Mouse (Mus musculus) limb, embryonic 11.5 days (tissue): ENCODE data around the gene BC017158. TPM values are rescaled to one million over a fixed set of nuclear protein-coding genes. Genes with fewer than 3 reads are reported as not detected.

Source experiments
- ATAC-seq: fragments of 200-750 bp; cut with Nextera tagmentation; 2 replicates; pipeline ENCODE4 v1.8.0; 2017; ENCODE audit warnings: low read depth; ENCODE audit not compliant: insufficient number of reproducible peaks, low FRiP score, low TSS enrichment
- DNase-seq: peaks from one replicate; pipeline ENCODE4 v3.0.0-alpha.2; 2015; ENCODE audit warnings: low spot score
- H3K27ac ChIP-seq: fragments of 300-500 bp; sonication (generic); replicated peaks from 2 replicates; pipeline ENCODE4 v1.5.1; 2014; ENCODE audit warnings: low read depth, mild to moderate bottlenecking, low read length
- H3K27me3 ChIP-seq: fragments of 300-500 bp; sonication (generic); 2 replicates; pipeline ENCODE4 v1.6.1; 2014; ENCODE audit warnings: mild to moderate bottlenecking, low read length, mixed read lengths; ENCODE audit not compliant: control insufficient read depth, insufficient read depth
- H3K36me3 ChIP-seq: fragments of 300-500 bp; sonication (generic); 2 replicates; pipeline ENCODE4 v1.6.1; 2014; ENCODE audit warnings: mild to moderate bottlenecking, low read length, moderate library complexity, mixed read lengths; ENCODE audit not compliant: control insufficient read depth, insufficient read depth
- H3K4me1 ChIP-seq: fragments of 300-500 bp; sonication (generic); 2 replicates; pipeline ENCODE4 v1.6.1; 2014; ENCODE audit warnings: low read length, mixed read lengths; ENCODE audit not compliant: control insufficient read depth, insufficient read depth
- H3K4me2 ChIP-seq: fragments of 300-500 bp; sonication (generic); 2 replicates; pipeline ENCODE4 v1.6.1; 2014; ENCODE audit warnings: low read depth, mild to moderate bottlenecking, moderate library complexity; ENCODE audit not compliant: severe bottlenecking
- H3K4me3 ChIP-seq: fragments of 300-500 bp; sonication (generic); 2 replicates; pipeline ENCODE4 v1.5.1; 2014; ENCODE audit warnings: low read depth, low read length
- H3K9ac ChIP-seq: fragments of 300-500 bp; sonication (generic); 2 replicates; pipeline ENCODE4 v1.6.1; 2014; ENCODE audit warnings: mild to moderate bottlenecking, low read length
- H3K9me3 ChIP-seq: fragments of 300-500 bp; sonication (generic); 2 replicates; pipeline ENCODE4 v1.6.1; 2016; ENCODE audit warnings: low read length; ENCODE audit not compliant: control insufficient read depth
- WGBS: fragments of 180-500 bp; shearing (Covaris S2); extraction: QIAGEN DNeasy Blood & Tissue Kit; methylation state at CpG from one replicate; pipeline ENCODE4 v1.1.7; 2014; 5-methylcytosine and 5-hydroxymethylcytosine counted together
- polyA plus RNA-seq: library from polyadenylated mRNA; unstranded; fragments of >200 nt; fragmentation: Nextera tagmentation; extraction: Ambion mirVana; gene quantifications from 2 replicates; pipeline ENCODE4 v1.2.1, GENCODE M21; 2014

The BC017158 gene
- polyA plus RNA-seq, 1 experiment from 2014 or later = 25.4 TPM

DNA sequence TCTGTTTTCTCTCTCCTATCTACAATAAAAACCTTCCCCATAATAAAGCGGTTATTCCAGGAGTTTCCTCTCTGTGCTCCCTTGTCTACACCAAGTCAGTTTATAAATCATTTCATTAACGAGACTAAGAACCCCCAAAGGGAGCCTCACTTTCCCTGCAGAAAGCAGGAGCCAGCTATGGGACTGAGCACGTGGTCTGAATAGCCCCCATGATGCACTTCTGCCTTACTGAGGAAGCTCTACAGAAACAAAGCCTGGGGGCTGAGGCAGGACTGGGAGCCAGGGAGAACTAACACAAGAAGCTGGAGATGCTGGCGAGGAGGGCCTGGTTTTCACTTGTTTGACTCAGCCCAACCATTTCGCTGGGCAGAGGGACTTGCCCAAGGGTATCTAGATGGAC is 13.9 kb downstream of the BC017158 start:
- Histone ChIP-seq H3K36me3 (peaks cover 4% of the 10 kb centered on the region; the same call in 1 of the 2 replicates), H3K27me3 (no peaks in the 10 kb centered on the region), H3K9ac (no peak overlapping the region), H3K9me3 (no peaks in the 10 kb centered on the region), H3K4me2 (no peak overlapping the region), H3K4me3 (no peak overlapping the region), H3K4me1 (peaks cover 6% of the 10 kb centered on the region; the same call in 1 of the 2 replicates), H3K27ac (0 out of 2 replicates have a peak overlapping the region, but pooled peaks have one; percentile 21)
- no peak for ATAC-seq
- 47% methylated on average over 5 of the region's 5 CpGs for WGBS
- DNase-seq = peak; percentile 41

DNA sequence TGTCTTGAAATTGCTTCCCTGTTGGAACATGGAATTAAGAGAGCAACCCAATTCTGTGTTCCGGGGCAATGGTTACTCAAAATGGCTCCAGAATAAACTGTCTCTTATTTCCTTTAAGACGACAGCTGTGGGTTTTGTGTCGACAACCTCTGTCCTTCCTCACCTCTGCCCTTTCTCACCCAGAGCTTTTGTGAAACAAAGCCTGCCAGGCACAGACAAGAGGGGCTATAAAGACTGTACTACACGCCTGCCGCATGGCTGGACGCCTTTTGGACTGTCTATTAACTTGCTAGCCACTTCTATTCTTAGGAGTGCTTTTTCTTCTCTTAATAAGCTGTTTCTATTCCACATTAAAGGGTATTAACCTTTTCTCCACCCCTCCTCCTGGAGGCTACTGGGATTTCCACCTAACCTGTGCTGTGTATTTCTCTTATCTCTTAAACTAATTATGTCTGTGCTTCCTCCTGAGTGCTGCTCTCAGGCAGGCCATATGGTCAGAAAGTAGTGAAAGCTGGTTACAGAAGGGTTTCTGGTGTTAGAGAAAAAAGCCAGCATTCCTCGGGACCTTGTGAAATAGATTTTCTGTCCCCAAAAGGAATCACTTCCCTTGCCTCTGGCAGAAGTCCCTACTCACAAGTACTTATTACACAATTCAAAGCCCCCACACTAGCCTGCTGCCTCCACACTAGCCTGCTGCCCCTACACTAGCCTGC is 15.3 kb downstream of the BC017158 start:
- WGBS = 14% methylated on average over 7 of the region's 7 CpGs
- Histone ChIP-seq H3K27ac (no peak overlapping the region; the same call in 1 of the 2 replicates), H3K9ac (no peak overlapping the region), H3K4me3 (no peak overlapping the region), H3K9me3 (no peaks in the 10 kb centered on the region), H3K4me2 (no peak overlapping the region), H3K27me3 (no peaks in the 10 kb centered on the region), H3K36me3 (peaks cover under 1% of the 10 kb centered on the region; the same call in 1 of the 2 replicates), H3K4me1 (peaks cover 6% of the 10 kb centered on the region; the same call in 1 of the 2 replicates)
- DNase-seq (no peak), ATAC-seq (no peak)

DNA sequence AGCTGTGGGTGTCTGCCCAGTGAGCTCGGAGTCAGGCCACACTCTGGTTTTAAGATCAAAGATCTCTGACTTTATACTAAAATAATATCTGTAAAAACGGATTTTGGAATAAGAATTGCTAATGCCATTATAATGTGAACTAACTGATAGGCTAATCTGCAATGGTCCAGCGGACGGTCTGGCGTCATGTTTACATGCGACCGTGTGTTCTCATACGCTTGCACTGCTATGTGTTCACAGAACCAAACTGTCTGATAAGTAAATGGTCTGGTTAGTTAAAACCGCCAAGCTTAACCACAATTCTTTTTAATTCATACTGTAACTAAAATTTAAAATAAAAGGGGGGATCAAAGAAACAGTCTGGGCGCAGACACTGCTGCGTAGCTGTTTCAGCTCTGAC is 16.2 kb downstream of the BC017158 start:
- ATAC-seq (no peak), DNase-seq (no peak)
- Histone ChIP-seq H3K4me2 (no peak overlapping the region), H3K27me3 (no peaks in the 10 kb centered on the region), H3K36me3 (no peaks in the 10 kb centered on the region), H3K9me3 (no peaks in the 10 kb centered on the region), H3K27ac (no peak overlapping the region), H3K4me3 (no peak overlapping the region), H3K4me1 (peaks cover 6% of the 10 kb centered on the region; the same call in 1 of the 2 replicates), H3K9ac (no peak overlapping the region)
- 89% methylated on average over 11 of the region's 11 CpGs for WGBS

DNA sequence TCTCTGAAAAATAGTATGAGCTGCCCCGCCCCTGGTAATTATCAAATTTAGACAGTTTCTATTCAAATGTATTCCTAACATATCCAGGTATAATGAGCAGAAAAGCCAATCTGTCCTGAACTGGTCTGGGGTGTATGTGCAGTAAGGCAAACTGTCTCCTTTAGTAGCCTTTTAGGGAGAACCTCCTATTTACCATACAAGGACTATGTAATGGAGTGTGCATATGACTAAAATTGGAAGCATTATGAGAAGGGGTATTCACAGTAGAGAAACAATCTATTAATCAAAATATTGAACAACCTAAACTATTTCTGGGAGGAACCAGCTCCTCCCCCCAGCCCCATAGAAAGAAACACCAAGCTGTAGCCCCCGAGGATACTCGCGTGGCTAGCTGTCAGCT is 18.2 kb downstream of the BC017158 start:
- no peak for ATAC-seq
- 95% methylated on average over 4 of the region's 4 CpGs for WGBS
- Histone ChIP-seq H3K36me3 (peaks cover 13% of the 10 kb centered on the region), H3K9ac (no peak overlapping the region), H3K27ac (no peak overlapping the region), H3K4me2 (no peak overlapping the region), H3K4me3 (no peak overlapping the region), H3K4me1 (peaks cover 6% of the 10 kb centered on the region; the same call in 1 of the 2 replicates), H3K27me3 (no peaks in the 10 kb centered on the region), H3K9me3 (no peaks in the 10 kb centered on the region)
- DNase-seq = no peak

DNA sequence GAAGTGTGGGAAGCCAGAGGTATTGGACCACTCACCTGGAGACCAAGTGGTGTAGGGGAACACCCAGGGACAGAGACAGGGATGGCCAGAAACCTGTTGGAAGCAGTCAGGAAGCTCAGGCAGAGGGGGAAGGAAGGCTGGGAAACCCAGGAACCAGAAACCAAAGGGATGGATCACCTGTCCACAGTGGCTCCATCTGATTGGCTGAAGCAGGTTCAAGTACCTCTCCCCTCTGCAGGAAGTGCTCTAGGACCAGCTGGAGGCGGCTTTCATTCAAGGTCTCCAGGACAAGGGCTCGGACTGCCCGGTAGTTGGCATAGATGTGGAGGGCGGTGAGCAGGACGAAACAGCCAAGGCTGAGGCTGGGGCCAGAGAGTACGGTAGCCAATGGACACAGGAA is 21.9 kb downstream of the BC017158 start:
- H3K4me3 ChIP-seq = no peak overlapping the region
- H3K9ac ChIP-seq = no peak overlapping the region
- ATAC-seq (no peak), DNase-seq (no peak)
- no peaks in the 10 kb centered on the region for H3K4me1 ChIP-seq
- no peaks in the 10 kb centered on the region for H3K9me3 ChIP-seq
- peaks cover 26% of the 10 kb centered on the region for H3K36me3 ChIP-seq
- WGBS = 92% methylated on average over 6 of the region's 6 CpGs
- H3K27ac ChIP-seq = no peak overlapping the region
- H3K4me2 ChIP-seq = no peak overlapping the region
- no peaks in the 10 kb centered on the region for H3K27me3 ChIP-seq

DNA sequence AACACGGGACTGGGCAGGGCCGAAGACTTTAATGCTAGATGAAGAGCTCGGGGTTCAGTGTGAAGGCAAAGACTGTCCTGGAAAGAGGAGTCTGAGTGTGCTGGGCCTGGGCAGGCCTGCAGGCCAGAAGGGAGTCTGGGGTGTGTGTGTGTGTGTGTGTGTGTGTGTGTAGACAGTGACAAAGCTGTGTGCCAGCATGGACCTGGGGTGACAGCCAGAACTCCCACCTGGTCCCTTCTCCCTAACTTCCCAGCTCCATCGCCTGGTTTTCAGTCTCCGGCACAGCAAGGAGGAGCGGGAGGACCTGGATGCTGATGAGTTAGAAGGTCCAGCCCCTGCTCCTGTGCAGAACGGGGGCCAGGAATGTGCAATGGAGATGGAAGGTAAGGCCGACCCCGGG is 26.5 kb downstream of the BC017158 start:
- ATAC-seq (no peak), DNase-seq (no peak)
- Histone ChIP-seq H3K4me1 (no peaks in the 10 kb centered on the region), H3K27ac (no peak overlapping the region), H3K27me3 (no peaks in the 10 kb centered on the region), H3K4me2 (no peak overlapping the region), H3K9ac (no peak overlapping the region), H3K4me3 (no peak overlapping the region), H3K9me3 (no peaks in the 10 kb centered on the region), H3K36me3 (peaks cover 26% of the 10 kb centered on the region)
- WGBS = 96% methylated on average over 9 of the region's 9 CpGs

DNA sequence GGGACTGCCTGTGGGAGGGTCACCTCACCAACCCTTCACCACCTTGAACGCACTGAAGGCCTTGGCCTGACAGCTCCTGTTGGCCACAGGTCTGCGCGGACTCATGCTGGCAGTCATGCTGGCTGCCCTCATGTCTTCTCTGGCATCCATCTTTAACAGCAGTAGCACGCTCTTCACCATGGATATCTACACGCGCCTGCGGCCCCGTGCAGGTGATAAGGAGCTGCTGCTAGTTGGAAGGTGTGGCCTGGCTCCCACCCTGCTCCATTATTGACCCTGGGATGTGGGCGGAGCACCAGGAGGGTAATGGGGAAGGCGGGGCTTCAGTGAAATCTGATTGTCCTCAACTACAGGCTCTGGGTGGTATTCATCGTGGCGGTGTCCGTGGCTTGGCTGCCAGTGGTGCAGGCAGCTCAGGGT is 27.5 kb downstream of the BC017158 start:
- DNase-seq (no peak), ATAC-seq (no peak)
- WGBS = 42% methylated on average over 13 of the region's 13 CpGs

DNA sequence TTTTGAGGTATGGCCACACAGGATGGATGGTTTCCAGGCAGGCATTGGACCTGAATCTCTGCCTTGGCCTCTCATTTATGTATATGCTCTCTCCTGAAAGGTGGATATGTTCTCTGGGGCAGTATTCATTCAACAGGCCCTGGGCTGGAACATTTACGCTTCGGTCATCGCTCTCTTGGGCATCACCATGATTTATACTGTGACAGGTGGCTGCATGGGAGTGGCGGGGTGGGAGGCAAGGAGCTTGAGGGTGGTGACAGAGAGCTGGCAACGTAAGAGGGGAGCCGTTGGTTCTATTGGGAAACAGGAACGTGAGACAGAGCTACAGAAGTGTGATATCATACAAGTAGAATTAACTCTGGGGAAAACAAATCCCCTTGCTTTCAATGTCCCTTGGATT is 30.2 kb downstream of the BC017158 start:
- H3K27ac ChIP-seq = no peak overlapping the region
- H3K9ac ChIP-seq = no peak overlapping the region
- no peak for DNase-seq
- no peaks in the 10 kb centered on the region for H3K9me3 ChIP-seq
- peaks cover 8% of the 10 kb centered on the region; the same call in 1 of the 2 replicates for H3K36me3 ChIP-seq
- no peaks in the 10 kb centered on the region for H3K4me1 ChIP-seq
- H3K4me3 ChIP-seq = no peak overlapping the region
- no peak for ATAC-seq
- no peak overlapping the region for H3K4me2 ChIP-seq
- H3K27me3 ChIP-seq = no peaks in the 10 kb centered on the region
- 85% methylated on average over 7 of the region's 7 CpGs for WGBS

More for the DNA sequence above, 27.5 kb downstream of the BC017158 start:
- no peaks in the 10 kb centered on the region for H3K27me3 ChIP-seq
- no peak overlapping the region for H3K27ac ChIP-seq
- H3K4me3 ChIP-seq = no peak overlapping the region
- H3K9me3 ChIP-seq = no peaks in the 10 kb centered on the region
- no peak overlapping the region for H3K9ac ChIP-seq
- H3K4me2 ChIP-seq = no peak overlapping the region
- no peaks in the 10 kb centered on the region for H3K4me1 ChIP-seq
- H3K36me3 ChIP-seq = peaks cover 20% of the 10 kb centered on the region
